Mouse (Mus musculus): ENCODE results near the gene Gramd1b. TPM values are rescaled to one million over a fixed set of nuclear protein-coding genes. Genes with fewer than 3 reads are reported as not detected.

Gramd1b gene
- polyA plus RNA-seq, 1 experiment from 2014 or later, result 1.2 TPM

DNA sequence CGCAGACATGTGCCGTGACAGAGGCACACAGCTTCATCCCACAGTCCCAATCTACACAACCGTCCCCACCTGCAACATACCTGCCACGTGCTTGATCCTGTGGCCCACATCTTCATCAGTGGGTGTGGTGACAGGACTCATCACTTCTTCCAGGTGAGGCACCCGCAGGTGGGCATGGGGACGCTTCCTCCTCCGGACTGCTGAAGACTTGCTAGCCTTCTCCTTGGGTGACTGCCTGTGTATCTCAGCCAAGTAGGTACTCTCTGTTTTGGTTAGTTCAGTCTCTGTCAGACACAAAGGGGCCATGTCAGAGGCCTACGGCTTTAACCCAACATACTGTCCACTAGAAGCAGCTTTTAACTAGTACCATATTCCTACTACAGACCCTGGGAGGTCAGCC lies 226.9 kb downstream of the Gramd1b start:
- WGBS (ENCODE audit: insufficient replicate concordance), result 78% methylated on average over 8 of the region's 8 CpGs
- no peaks in the 10 kb centered on the region for H3K4me1 ChIP-seq (ENCODE audit: insufficient read depth)
- TF ChIP-seq EP300 (IDR thresholded peaks at IDR 0.05; ENCODE audit: low read depth) (no peak), CTCF (IDR thresholded peaks at IDR 0.05; ENCODE audit: low read depth) (no peak)

DNA sequence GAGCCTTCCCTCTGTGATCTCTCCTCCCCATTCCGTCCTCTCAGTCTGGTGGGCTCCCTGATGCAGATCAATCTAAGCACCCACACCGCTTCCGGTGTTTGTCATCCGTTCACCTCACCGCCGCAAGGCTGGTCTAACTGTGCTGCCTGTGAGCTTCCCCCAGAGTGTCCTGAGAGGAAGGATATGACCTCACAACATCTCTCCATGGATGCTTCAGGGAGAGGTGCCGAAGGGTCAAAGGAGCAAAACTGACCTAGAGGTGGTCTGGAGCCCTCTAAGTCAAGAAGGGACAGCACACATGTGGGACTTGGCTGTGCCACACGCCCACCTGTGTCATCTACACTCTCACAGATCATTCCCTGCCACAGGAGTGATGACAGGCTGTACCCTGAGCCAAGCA lies 228.8 kb downstream of the Gramd1b start:
- whole genome bisulfite sequencing (ENCODE audit: insufficient replicate concordance), result 85% methylated on average over 8 of the region's 8 CpGs
- Histone ChIP-seq H3K27ac (ENCODE audit: low read depth) (no peak overlapping the region), H3K4me1 (ENCODE audit: insufficient read depth) (no peaks in the 10 kb centered on the region), H3K27me3 (ENCODE audit: insufficient read depth, low read length) (no peaks in the 10 kb centered on the region), H3K4me3 (ENCODE audit: low read depth, low read length) (no peak overlapping the region), H3K36me3 (replicated peaks; ENCODE audit: insufficient read depth, low read length) (peaks cover 3% of the 10 kb centered on the region; the same call in 1 of the 2 replicates), H3K9me3 (ENCODE audit: low read length) (no peaks in the 10 kb centered on the region), H3K9ac (replicated peaks) (no peak overlapping the region), H3K4me2 (ENCODE audit: low read depth, low read length) (no peak overlapping the region)
- DNase-seq, result no peak
- no peak for TF ChIP-seq CTCF (IDR thresholded peaks at IDR 0.05; ENCODE audit: low read depth)
- no peak for TF ChIP-seq EP300 (IDR thresholded peaks at IDR 0.05; ENCODE audit: low read depth)
- ATAC-seq, result no peak

More for the DNA sequence above, 226.9 kb downstream of the Gramd1b start:
- Histone ChIP-seq H3K4me2 (ENCODE audit: low read depth, low read length) (no peak overlapping the region), H3K27me3 (ENCODE audit: insufficient read depth, low read length) (no peaks in the 10 kb centered on the region), H3K9ac (replicated peaks) (no peak overlapping the region), H3K9me3 (ENCODE audit: low read length) (no peaks in the 10 kb centered on the region), H3K4me3 (ENCODE audit: low read depth, low read length) (no peak overlapping the region), H3K36me3 (replicated peaks; ENCODE audit: insufficient read depth, low read length) (peaks cover 3% of the 10 kb centered on the region; the same call in 1 of the 2 replicates), H3K27ac (ENCODE audit: low read depth) (no peak overlapping the region)
- ATAC-seq (no peak), DNase-seq (no peak)

- Histone ChIP-seq H3K27ac (ENCODE audit: low read depth) (no peak overlapping the region), H3K27me3 (ENCODE audit: insufficient read depth, low read length) (no peaks in the 10 kb centered on the region), H3K4me2 (ENCODE audit: low read depth, low read length) (no peak overlapping the region), H3K9ac (replicated peaks) (no peak overlapping the region), H3K9me3 (ENCODE audit: low read length) (no peaks in the 10 kb centered on the region), H3K36me3 (replicated peaks; ENCODE audit: insufficient read depth, low read length) (no peaks in the 10 kb centered on the region), H3K4me3 (ENCODE audit: low read depth, low read length) (no peak overlapping the region), H3K4me1 (ENCODE audit: insufficient read depth) (no peaks in the 10 kb centered on the region)
- 83% methylated on average over 5 of the region's 5 CpGs for WGBS (ENCODE audit: insufficient replicate concordance)
- DNase-seq (no peak), ATAC-seq (no peak)
- TF ChIP-seq EP300 (IDR thresholded peaks at IDR 0.05; ENCODE audit: low read depth), result no peak
- no peak for TF ChIP-seq CTCF (IDR thresholded peaks at IDR 0.05; ENCODE audit: low read depth)
Measured at GRCm38 (mm10) chr9:40301475-40301874, 229.7 kb downstream of the Gramd1b start.

DNA sequence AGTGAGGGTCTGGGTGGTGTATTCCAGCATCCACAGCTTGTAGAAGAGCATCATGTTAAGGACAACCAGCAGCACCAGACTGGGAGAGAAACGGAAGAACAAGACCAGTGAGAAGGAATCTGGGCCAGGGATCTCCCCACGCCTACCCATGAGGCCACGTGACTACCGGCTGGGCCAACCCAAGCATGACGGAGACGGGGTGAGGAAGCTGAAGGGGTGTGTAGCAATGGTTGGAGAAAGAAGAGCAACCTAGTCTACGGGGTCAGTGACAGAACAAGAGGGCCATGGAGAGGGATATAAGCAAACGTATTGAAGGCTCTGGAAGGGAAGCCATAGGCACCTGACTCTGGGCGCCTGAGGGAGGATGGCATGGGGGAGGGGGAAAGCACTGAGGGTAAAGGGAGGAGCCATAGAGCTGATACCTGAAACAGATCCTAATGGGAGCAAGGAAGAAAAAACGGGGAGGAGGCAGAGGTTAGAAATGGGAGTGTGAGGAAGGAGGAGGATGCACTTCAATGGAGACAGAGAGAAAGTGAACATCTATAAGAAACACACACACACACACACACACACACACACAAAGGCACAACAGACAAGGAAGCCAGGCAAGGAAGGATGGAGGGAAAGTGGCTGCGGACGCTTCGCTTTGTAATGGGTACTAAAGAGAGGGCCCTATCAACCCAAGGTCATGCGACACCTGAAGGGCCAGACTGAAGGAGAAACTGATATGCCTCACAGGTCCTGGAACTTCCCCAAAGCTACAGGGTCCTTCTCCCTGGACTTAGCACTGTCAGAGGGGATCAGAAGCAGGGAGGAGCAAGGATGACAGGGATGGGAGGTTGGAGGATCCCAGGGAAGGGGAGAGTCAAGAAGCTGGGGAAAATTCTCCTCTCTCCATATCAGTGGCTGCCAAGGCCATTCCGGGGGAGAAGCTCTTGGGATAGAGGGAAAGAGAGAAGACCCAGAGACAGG lies 230.9 kb downstream of the Gramd1b start:
- 84% methylated on average over 15 of the region's 15 CpGs for WGBS (ENCODE audit: insufficient replicate concordance)
- DNase-seq (no peak), ATAC-seq (no peak)
- H3K4me1 ChIP-seq (ENCODE audit: insufficient read depth), result no peaks in the 10 kb centered on the region
- no peak overlapping the region for H3K27ac ChIP-seq (ENCODE audit: low read depth)
- H3K9ac ChIP-seq (replicated peaks), result no peak overlapping the region
- no peaks in the 10 kb centered on the region for H3K9me3 ChIP-seq (ENCODE audit: low read length)
- TF ChIP-seq EP300 (IDR thresholded peaks at IDR 0.05; ENCODE audit: low read depth) (no peak), CTCF (IDR thresholded peaks at IDR 0.05; ENCODE audit: low read depth) (no peak)
- no peak overlapping the region for H3K4me3 ChIP-seq (ENCODE audit: low read depth, low read length)
- no peaks in the 10 kb centered on the region for H3K36me3 ChIP-seq (replicated peaks; ENCODE audit: insufficient read depth, low read length)
- H3K27me3 ChIP-seq (ENCODE audit: insufficient read depth, low read length), result no peaks in the 10 kb centered on the region
- H3K4me2 ChIP-seq (ENCODE audit: low read depth, low read length), result no peak overlapping the region

DNA sequence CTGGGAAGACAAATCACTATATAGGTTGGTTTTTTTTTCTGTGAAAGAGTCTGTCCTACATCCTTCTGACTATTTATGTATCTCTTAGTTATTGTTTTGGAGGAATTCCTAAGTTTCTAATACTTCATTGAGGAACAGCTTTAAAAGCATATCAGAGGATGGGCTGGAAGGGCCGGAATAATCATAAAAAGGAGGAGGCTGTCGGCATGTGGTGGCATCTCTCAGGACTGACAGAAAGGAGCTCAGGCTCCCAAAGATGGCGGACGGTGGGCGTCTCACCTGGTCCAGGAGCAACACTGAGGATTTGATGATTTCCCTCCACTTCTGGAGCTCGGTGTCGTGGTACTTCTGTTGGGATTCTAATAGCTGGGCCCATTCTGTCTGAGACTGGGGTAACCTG lies 231.9 kb downstream of the Gramd1b start:
- Histone ChIP-seq H3K9ac (replicated peaks) (no peak overlapping the region), H3K27ac (ENCODE audit: low read depth) (no peak overlapping the region), H3K27me3 (ENCODE audit: insufficient read depth, low read length) (no peaks in the 10 kb centered on the region), H3K9me3 (ENCODE audit: low read length) (no peaks in the 10 kb centered on the region), H3K4me3 (ENCODE audit: low read depth, low read length) (no peak overlapping the region), H3K4me1 (ENCODE audit: insufficient read depth) (no peaks in the 10 kb centered on the region), H3K4me2 (ENCODE audit: low read depth, low read length) (no peak overlapping the region), H3K36me3 (replicated peaks; ENCODE audit: insufficient read depth, low read length) (no peaks in the 10 kb centered on the region)
- ATAC-seq, result no peak
- 83% methylated on average over 7 of the region's 7 CpGs for WGBS (ENCODE audit: insufficient replicate concordance)
- no peak for DNase-seq
- TF ChIP-seq CTCF (IDR thresholded peaks at IDR 0.05; ENCODE audit: low read depth) (no peak), EP300 (IDR thresholded peaks at IDR 0.05; ENCODE audit: low read depth) (no peak)

- TF ChIP-seq CTCF (IDR thresholded peaks at IDR 0.05; ENCODE audit: low read depth), result no peak
- no peak for TF ChIP-seq EP300 (IDR thresholded peaks at IDR 0.05; ENCODE audit: low read depth)
- no peak for DNase-seq
- ATAC-seq, result no peak
Measured at GRCm38 (mm10) chr9:40297969-40298368, 233.2 kb downstream of the Gramd1b start.

More at GRCm38 (mm10) chr9:40297969-40298368, 233.2 kb downstream of the Gramd1b start:
- Histone ChIP-seq H3K27ac (ENCODE audit: low read depth) (no peak overlapping the region), H3K4me1 (ENCODE audit: insufficient read depth) (no peaks in the 10 kb centered on the region), H3K27me3 (ENCODE audit: insufficient read depth, low read length) (no peaks in the 10 kb centered on the region), H3K9ac (replicated peaks) (no peak overlapping the region), H3K36me3 (replicated peaks; ENCODE audit: insufficient read depth, low read length) (no peaks in the 10 kb centered on the region), H3K4me3 (ENCODE audit: low read depth, low read length) (no peak overlapping the region), H3K9me3 (ENCODE audit: low read length) (no peaks in the 10 kb centered on the region), H3K4me2 (ENCODE audit: low read depth, low read length) (no peak overlapping the region)
- WGBS (ENCODE audit: insufficient replicate concordance), result 85% methylated on average over 9 of the region's 9 CpGs
